Mouse (Mus musculus): Measurements from ENCODE around the gene Cyp19a1. TPM values are rescaled to one million over a fixed set of nuclear protein-coding genes. Genes with fewer than 3 reads are reported as not detected.

Gene Cyp19a1
- total and polyA plus RNA-seq, 3 experiments = not detected

DNA sequence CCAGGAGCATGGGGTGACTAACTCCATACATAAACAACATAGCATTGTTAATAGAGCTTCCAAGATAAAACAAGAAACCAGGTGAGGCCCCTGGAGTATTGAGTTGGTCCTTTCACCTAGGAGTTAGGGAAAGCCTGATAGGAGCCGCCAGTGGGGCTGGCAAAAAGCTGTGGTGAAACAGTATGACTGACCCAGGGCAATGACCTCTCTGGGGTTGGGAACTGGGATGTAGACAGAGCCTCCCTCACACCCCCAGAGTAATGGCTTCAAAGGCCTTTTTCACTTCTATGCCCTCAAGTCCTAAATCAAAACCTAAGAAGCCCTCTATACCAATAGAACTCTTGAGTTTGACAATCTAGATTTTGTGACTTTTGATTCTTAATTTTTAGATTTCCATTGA lies 40.3 kb upstream of the Cyp19a1 start:
- Histone ChIP-seq H3K9me3 (replicated peaks; ENCODE audit: low read length) (no peaks in the 10 kb centered on the region), H3K4me2 (ENCODE audit: insufficient read depth, low read depth, poor library complexity, severe bottlenecking) (no peak overlapping the region), H3K4me1 (ENCODE audit: control insufficient read depth in 1 of 2, insufficient read depth in 2 of 2) (0 out of 4 replicates have a peak, but pooled peaks cover 0 to 2% of the 10 kb centered on the region in 2 experiments), H3K27ac (ENCODE audit: insufficient read depth, low read depth) (no peak overlapping the region), H3K9ac (ENCODE audit: insufficient read depth, low read depth) (no peak overlapping the region), H3K4me3 (replicated peaks in 1 of 3; ENCODE audit: low read depth in 2 of 3, low read length in 2 of 3, poor library complexity in 1 of 3) (no peak overlapping the region), H3K79me2 (replicated peaks; ENCODE audit: control insufficient read depth, extremely low read depth, insufficient read depth, poor library complexity, severe bottlenecking) (no peaks in the 10 kb centered on the region), H3K27me3 (replicated peaks) (peaks cover 33% of the 10 kb centered on the region), H3K36me3 (replicated peaks in 1 of 2; ENCODE audit: control insufficient read depth in 1 of 2, insufficient read depth in 1 of 2, low read length in 1 of 2) (no peaks in the 10 kb centered on the region)
- TF ChIP-seq ELF1 (IDR thresholded peaks at IDR 0.05; ENCODE audit: low read depth, low read length) (no peak), MXI1 (IDR thresholded peaks at IDR 0.05; ENCODE audit: low read depth, low read length) (no peak), RAD21 (IDR thresholded peaks at IDR 0.05; ENCODE audit: low read depth, low read length) (no peak), JUND (conservative IDR thresholded peaks at IDR 0.05; ENCODE audit: low read depth, low read length) (no peak), BHLHE40 (IDR thresholded peaks at IDR 0.05; ENCODE audit: low read depth, low read length) (no peak), TBP (conservative IDR thresholded peaks at IDR 0.05; ENCODE audit: low read depth, low read length) (no peak), CHD2 (IDR thresholded peaks at IDR 0.05; ENCODE audit: low read length) (no peak), USF1 (IDR thresholded peaks at IDR 0.05; ENCODE audit: low read depth, low read length) (no peak), POLR2A (IDR thresholded peaks at IDR 0.05; ENCODE audit: low read depth, low read length) (no peak), SMC3 (IDR thresholded peaks at IDR 0.05; ENCODE audit: low read depth, low read length) (no peak), CTCF (conservative IDR thresholded peaks at IDR 0.05 in 1 of 2, IDR thresholded peaks at IDR 0.05 in 1 of 2; ENCODE audit: low read depth in 2 of 2, low read length in 2 of 2) (no peak), MAFK (IDR thresholded peaks at IDR 0.05; ENCODE audit: insufficient replicate concordance, low read length) (no peak), MAZ (IDR thresholded peaks at IDR 0.05; ENCODE audit: low read depth, low read length) (no peak), MYC (IDR thresholded peaks at IDR 0.05; ENCODE audit: low read depth, low read length) (no peak), ZKSCAN1 (IDR thresholded peaks at IDR 0.05; ENCODE audit: borderline replicate concordance, low read depth, low read length) (no peak)
- no peak for DNase-seq (ENCODE audit: extremely low read depth)
- dilution Hi-C loops (cut with MboI; ENCODE audit: extremely low pct_ligation_motif_present, extremely low pct_unique_long_range_greater_than_20kb, low sequenced_read_pairs) = no loop called here
- in situ Hi-C loops (cut with MboI; ENCODE audit: low pct_ligation_motif_present, low pct_unique_long_range_greater_than_20kb, low sequenced_read_pairs) = no loop called here

DNA sequence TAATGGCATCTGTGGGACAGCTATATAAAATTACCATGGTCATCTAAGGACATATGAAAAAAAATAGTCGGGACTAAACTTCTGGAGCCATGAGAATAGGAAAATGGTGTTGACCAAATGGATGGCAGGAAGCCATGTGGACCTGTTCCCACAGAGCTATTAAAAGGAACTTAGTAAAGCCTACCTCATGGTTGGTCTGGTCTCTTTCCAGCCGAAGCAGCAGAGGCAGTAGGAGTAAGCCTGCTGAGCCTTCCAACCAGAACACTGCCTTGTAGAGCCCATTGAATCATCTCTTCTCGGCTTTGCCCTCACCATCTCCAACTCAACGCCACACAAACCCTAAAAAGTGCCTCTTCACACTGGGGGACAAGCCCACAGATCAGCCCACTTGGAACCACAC lies 33.3 kb upstream of the Cyp19a1 start:
- no peaks in the 10 kb centered on the region for H3K79me2 ChIP-seq (replicated peaks; ENCODE audit: control insufficient read depth, extremely low read depth, insufficient read depth, poor library complexity, severe bottlenecking)

DNA sequence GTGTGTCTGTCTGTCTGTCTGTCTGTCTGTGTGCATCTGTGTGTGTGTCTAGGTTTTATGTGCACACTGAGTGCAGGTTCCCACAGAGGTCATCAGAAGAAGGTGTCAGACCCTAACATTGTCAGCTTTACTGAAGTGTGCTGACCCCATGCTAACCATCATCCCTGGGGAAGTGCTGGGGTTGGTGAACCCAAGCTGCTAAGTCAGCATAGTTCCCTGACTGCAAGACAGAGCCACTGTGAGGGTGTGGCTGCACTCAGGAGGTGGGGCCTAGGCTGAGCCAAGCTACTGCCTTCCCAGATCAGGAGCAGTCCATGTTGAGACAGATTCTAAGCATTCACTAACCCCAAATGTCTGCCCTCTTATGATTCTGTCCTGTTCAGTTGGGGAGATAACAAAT lies 31.9 kb upstream of the Cyp19a1 start:
- dilution Hi-C loops (cut with MboI; ENCODE audit: extremely low pct_ligation_motif_present, extremely low pct_unique_long_range_greater_than_20kb, low sequenced_read_pairs) = no loop called here
- H3K4me3 ChIP-seq (replicated peaks in 1 of 3; ENCODE audit: low read depth in 2 of 3, low read length in 2 of 3, poor library complexity in 1 of 3) = no peak overlapping the region
- in situ Hi-C loops (cut with MboI; ENCODE audit: low pct_ligation_motif_present, low pct_unique_long_range_greater_than_20kb, low sequenced_read_pairs) = no loop called here
- peaks cover 19% of the 10 kb centered on the region for H3K27me3 ChIP-seq (replicated peaks)
- H3K36me3 ChIP-seq (replicated peaks in 1 of 2; ENCODE audit: control insufficient read depth in 1 of 2, insufficient read depth in 1 of 2, low read length in 1 of 2) = no peaks in the 10 kb centered on the region
- no peak for TF ChIP-seq USF2 (conservative IDR thresholded peaks at IDR 0.05; ENCODE audit: low read depth, low read length)
- TF ChIP-seq MAFK (IDR thresholded peaks at IDR 0.05; ENCODE audit: insufficient replicate concordance, low read length) = 0 out of 2 replicates have a peak, but pooled peaks have one; percentile 10
- no peak overlapping the region for H3K9ac ChIP-seq (ENCODE audit: insufficient read depth, low read depth)
- no peak for DNase-seq (ENCODE audit: extremely low read depth)
- H3K4me2 ChIP-seq (ENCODE audit: insufficient read depth, low read depth, poor library complexity, severe bottlenecking) = no peak overlapping the region
- no peak overlapping the region for H3K27ac ChIP-seq (ENCODE audit: insufficient read depth, low read depth)
- H3K4me1 ChIP-seq (ENCODE audit: control insufficient read depth in 1 of 2, insufficient read depth in 2 of 2) = no peaks in the 10 kb centered on the region
- no peaks in the 10 kb centered on the region for H3K9me3 ChIP-seq (replicated peaks; ENCODE audit: low read length)
- no peaks in the 10 kb centered on the region for H3K79me2 ChIP-seq (replicated peaks; ENCODE audit: control insufficient read depth, extremely low read depth, insufficient read depth, poor library complexity, severe bottlenecking)

More for the DNA sequence above, 33.3 kb upstream of the Cyp19a1 start:
- no peaks in the 10 kb centered on the region for H3K9me3 ChIP-seq (replicated peaks; ENCODE audit: low read length)
- H3K27me3 ChIP-seq (replicated peaks) = peaks cover 25% of the 10 kb centered on the region
- in situ Hi-C loops (cut with MboI; ENCODE audit: low pct_ligation_motif_present, low pct_unique_long_range_greater_than_20kb, low sequenced_read_pairs) (no loop called here), dilution Hi-C loops (cut with MboI; ENCODE audit: extremely low pct_ligation_motif_present, extremely low pct_unique_long_range_greater_than_20kb, low sequenced_read_pairs) (no loop called here)
- no peak for TF ChIP-seq ELF1 (IDR thresholded peaks at IDR 0.05; ENCODE audit: low read depth, low read length)
- no peak for DNase-seq (ENCODE audit: extremely low read depth)
- H3K9ac ChIP-seq (ENCODE audit: insufficient read depth, low read depth) = no peak overlapping the region
- H3K36me3 ChIP-seq (replicated peaks in 1 of 2; ENCODE audit: control insufficient read depth in 1 of 2, insufficient read depth in 1 of 2, low read length in 1 of 2) = no peaks in the 10 kb centered on the region
- H3K27ac ChIP-seq (ENCODE audit: insufficient read depth, low read depth) = no peak overlapping the region
- H3K4me2 ChIP-seq (ENCODE audit: insufficient read depth, low read depth, poor library complexity, severe bottlenecking) = no peak overlapping the region
- H3K4me1 ChIP-seq (ENCODE audit: control insufficient read depth in 1 of 2, insufficient read depth in 2 of 2) = no peaks in the 10 kb centered on the region
- H3K4me3 ChIP-seq (replicated peaks in 1 of 3; ENCODE audit: low read depth in 2 of 3, low read length in 2 of 3, poor library complexity in 1 of 3) = no peak overlapping the region

Measured in CH12.LX (cell line).